Mouse (Mus musculus) NIH3T3 (cell line): ENCODE data around the gene Eif2b5.
"Not testable (repeated sequence)": the region's sequence is repeated elsewhere in the genome, so short reads cannot be mapped to it uniquely, and the experiment has no call there.

ENCODE experiments used
- DNase-seq: peaks from one replicate; pipeline ENCODE4 v3.0.0-alpha.2; 2012; ENCODE audit warnings: low read depth

The Eif2b5 gene

GRCm38 (mm10) chr16:20498677-20499475, at the start of gene Eif2b5:
Gene Eif2b5 (plus strand): TSS chr16:20498817.
- peak; percentile 91 for DNase-seq

DNA sequence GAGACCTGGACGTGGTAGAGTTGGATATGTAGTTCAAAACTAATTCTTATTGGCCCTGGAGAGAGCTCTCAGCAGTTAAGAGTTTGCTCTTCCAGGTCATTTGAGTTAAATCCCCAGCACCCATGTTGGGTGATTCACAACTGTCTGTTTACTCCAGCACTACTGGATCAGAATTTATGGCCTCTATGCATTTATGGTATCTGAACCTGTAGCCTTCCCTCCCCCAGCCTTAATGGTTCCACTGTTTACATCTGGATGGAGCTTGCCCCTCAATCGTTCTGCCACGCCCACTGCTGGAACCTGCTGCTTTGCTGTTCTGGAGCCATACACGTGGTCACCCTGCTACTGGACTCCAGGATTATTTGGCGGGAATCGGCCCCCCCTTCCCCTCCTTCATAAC, 46.8 kb upstream of the Eif2b5 start:
- no peak for DNase-seq

GRCm38 (mm10) chr16:20454155-20454654, 44.4 kb upstream of the Eif2b5 start:
- DNase-seq, result no peak

- DNase-seq, result peak; percentile 22
Observed at GRCm38 (mm10) chr16:20456106-20456505, 42.5 kb upstream of the Eif2b5 start.

- not testable (repeated sequence) for DNase-seq
Observed at GRCm38 (mm10) chr16:20458736-20459135, 39.9 kb upstream of the Eif2b5 start.

GRCm38 (mm10) chr16:20464725-20465124, 33.9 kb upstream of the Eif2b5 start:
- DNase-seq, result no peak

DNA sequence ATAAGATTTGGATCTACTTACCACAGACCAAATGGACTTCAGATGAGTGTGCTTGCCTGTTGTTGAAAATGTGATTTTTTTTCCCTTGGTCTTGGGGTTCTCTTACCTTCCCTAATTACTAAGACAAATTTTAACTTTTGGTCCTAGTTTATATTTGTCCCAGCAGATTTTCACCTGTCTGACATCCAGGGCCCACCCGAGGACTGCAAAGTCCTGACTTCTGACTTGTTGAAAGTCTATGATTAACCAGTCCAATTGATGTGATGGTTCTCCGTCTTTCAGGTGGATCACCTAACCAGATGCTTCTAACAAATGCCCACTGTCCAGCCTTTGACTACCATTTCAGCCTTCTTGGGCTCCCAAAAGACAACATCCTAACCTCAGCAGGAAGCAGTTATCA, 27.6 kb upstream of the Eif2b5 start:
- DNase-seq, result no peak

- DNase-seq, result no peak
Observed at GRCm38 (mm10) chr16:20471686-20472085, 26.9 kb upstream of the Eif2b5 start.

DNA sequence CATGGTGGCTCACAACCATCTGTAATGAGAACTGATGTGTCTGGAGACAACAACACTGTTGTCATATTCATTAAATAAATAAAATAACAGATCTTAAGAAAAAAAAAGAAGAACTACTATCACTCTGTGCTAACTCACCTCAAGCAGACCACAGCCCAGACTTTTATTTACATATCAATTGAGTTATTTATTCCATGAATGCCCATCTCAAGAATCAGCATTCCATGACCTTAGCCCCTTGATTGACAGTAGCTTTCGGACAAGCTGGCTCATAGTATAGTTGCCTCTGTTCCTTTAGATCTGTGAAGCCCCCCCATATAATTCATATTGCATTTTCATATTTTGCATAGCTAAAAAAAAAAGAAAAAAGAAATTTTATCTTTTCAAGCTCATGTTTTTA, 24.9 kb upstream of the Eif2b5 start:
- no peak for DNase-seq

GRCm38 (mm10) chr16:20474211-20474610, 24.4 kb upstream of the Eif2b5 start:
- no peak for DNase-seq

- no peak for DNase-seq
Observed at GRCm38 (mm10) chr16:20474786-20475185, 23.8 kb upstream of the Eif2b5 start.

GRCm38 (mm10) chr16:20475335-20475734, 23.3 kb upstream of the Eif2b5 start:
- no peak for DNase-seq

DNA sequence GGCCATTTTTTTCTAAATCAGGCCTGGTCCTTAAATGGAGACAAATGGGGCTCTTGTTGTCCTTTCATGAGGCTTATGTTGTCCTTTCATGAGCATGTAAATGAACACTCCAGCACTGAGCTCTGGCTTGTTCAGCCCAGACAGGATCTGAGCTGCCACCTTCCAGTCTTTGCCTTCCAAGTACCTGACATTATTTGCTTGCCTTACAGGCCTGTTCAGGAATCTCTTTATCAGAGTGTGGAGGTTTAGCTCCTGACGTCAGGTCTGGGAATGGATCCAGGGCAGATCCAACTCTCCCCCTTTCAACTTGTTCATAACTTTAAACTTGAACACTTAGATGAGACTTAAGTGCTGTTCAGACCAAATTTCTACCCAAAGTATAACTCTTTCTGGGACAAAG, 21.8 kb upstream of the Eif2b5 start:
- peak; percentile 79 for DNase-seq

GRCm38 (mm10) chr16:20477270-20477669, 21.3 kb upstream of the Eif2b5 start:
- DNase-seq, result no peak

GRCm38 (mm10) chr16:20478504-20478903, 20.1 kb upstream of the Eif2b5 start:
- DNase-seq, result peak; percentile 54

GRCm38 (mm10) chr16:20479026-20479760, 19.4 kb upstream of the Eif2b5 start:
- DNase-seq, result not testable (repeated sequence)

DNA sequence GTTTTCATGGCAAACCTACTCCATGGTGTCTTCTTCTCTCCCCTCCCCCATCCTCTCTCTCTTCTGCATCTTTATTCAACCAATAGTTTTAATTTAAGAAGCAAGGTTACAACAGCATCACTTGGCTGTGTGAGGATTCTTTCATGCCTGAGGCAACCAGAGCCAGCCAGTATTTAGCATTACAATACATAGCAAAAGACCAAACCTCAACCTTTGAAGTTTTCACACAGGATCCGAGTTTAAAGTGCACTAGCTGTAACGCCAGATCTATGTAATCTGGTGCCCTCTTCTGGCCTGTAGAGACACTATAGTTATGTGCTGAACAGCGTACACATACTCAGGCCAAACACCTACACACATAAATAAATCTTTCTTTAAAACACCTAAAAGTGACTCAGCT, 18.5 kb upstream of the Eif2b5 start:
- DNase-seq, result peak; percentile 46

DNA sequence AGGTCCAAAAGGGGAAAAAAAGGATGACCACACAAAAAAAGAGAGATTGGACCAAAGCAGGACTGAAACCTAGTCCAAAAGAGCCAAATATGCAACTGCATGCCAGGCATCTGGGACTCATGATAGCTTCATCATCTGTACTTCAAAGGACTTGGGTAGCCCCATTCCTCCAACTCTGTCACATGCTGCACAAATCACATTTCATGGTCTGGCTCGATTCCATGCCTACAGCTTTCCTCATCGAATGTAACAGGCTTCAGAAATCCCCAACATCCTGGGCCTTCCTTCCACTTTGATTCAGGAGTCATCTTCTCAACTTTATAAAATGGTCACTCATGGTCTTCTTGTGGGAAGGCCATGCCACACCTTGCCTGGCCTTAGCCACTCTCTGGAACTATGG, 16.9 kb upstream of the Eif2b5 start:
- peak; percentile 64 for DNase-seq

DNA sequence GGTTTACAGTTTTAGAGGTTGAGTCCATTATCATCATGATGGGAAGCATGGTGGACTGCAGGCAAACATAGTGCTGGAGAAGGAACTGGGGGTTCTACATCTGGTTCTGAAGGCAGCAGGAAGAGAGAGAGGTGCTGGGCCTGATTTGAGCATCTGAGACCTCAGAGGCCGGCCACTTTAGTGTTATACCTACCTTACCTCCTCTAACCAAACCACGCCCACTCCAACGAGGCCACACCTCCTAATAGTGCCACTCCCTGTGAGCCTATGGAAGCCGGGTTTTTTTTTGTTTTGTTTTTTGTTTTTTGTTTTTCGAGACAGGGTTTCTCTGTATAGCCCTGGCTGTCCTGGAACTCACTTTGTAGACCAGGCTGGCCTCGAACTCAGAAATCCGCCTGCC, 14.9 kb upstream of the Eif2b5 start:
- DNase-seq, result not testable (repeated sequence)

DNA sequence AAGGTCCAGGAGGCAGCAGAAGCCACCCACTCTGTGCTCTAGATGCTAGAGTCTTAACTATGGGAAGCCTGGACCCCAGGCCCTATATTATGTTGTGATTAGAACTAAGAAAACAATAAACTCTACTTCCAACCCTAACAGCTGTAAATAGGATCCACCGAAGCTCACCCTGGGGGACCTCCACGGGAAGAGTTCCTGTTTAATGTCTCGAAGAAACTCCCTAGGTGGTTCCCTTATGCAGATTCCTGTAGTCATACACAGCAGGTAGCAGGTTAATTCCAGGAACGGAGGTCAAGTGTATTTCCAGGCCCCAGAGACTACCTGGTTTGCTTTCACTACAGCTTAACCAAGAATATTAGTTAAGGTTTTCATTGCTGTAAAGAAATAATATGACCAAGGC, 13.6 kb upstream of the Eif2b5 start:
- DNase-seq, result no peak

- DNase-seq, result no peak
Observed at GRCm38 (mm10) chr16:20486048-20486447, 12.6 kb upstream of the Eif2b5 start.

DNA sequence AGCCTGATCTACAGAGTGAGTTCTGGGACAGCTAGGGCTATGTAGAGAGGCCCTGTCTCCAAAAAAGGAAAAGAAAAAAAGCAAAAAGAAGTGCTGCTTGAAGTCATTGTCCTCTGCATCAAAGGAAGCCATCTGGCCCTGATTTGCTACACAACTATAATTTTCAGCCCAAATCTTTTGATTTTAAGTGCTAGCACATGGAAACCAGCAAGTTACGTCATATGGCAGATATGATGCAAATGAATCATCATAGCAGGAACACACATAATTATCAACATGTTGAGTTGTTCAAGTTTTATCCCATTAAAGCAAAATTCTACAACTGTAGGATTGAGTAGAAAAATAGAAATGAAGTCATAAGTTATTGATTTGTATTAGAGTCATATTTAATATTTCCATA, 10.5 kb upstream of the Eif2b5 start:
- peak; percentile 72 for DNase-seq

DNA sequence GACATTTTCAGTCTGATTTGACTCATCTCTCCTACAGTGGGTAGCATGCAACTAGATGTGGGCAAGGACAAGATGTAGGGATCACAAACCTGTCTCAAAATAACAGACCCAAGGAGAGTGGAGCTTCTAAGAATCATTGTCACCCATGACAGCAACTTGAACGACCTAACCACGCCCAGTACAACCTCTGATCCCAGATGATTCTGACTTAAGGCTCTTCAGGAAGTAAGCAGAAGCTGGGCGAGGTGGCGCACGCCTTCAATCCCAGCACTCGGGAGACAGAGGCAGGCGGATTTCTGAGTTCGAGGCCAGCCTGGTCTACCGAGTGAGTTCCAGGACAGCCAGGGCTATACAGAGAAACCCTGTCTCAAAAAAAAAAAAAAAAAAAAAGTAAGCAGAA, 9.9 kb upstream of the Eif2b5 start:
- not testable (repeated sequence) for DNase-seq
